Mouse (Mus musculus) cerebellum, adult 11-12 months (tissue): ENCODE measurements around the gene C1rl.
A peak's percentile ranks its signal among the peaks of the same experiment; 100 is the strongest.
"Not testable (repeated sequence)": the region's sequence is repeated elsewhere in the genome, so short reads cannot be mapped to it uniquely, and the experiment has no call there.

ENCODE experiments used
- DNase-seq: peaks from one replicate; pipeline ENCODE4 v3.0.0; 2022

The C1rl gene

DNA sequence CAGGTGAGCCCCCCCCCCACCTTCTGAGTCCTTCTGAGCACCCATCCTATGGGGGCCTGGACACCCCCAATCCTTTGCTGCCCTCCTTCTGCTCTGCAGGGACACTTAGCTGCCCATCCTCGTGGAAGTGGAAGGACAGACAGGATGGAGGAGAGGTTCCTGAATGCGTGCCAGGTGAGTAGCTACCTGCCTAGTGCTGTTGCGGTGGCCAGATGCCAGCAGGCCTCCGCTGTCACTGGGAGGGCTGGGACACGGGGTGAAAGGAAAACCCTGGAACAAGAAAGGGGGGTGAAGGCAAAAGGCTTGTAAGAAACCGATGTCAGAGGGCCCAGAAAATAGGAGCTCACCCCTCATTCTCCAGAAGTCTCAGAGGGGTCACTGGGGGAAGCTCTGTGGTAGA lies 14.1 kb downstream of the C1rl start:
- peak; percentile 62 for DNase-seq

DNA sequence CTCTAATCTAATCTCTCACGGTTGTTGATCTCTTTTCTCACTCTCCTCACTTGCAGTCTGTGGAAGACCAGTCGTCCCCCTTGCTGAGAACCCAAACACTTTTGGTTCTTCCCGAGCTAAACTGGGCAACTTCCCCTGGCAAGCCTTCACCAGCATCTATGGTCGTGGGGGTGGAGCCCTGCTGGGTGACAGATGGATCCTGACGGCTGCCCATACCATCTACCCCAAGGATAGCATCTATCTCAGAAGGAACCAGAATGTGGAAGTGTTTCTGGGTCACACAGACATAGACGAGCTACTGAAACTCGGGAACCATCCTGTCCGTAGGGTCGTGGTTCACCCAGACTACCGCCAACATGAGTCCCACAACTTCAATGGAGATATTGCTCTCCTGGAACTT lies 15.4 kb downstream of the C1rl start:
- peak; percentile 82 for DNase-seq

DNA sequence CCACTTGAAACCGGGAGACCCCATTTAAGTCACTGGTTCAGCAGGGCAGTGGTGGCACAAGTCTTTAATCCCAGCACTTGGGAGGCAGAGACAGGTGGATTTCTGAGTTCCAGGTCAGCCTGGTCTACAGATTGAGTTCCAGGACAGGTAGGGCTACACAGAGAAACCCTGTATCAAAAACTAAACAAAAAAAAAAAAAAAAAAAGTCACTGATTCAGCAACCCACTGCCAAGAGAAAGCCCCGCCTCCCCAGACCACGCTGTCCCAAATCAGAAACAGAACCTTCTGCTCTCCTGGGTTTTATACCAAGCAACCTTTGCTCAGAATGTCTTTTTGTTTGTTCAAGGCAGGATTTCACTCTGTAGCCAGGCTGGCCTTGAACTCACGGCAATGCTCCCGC lies 16.3 kb downstream of the C1rl start:
- not testable (repeated sequence) for DNase-seq

DNA sequence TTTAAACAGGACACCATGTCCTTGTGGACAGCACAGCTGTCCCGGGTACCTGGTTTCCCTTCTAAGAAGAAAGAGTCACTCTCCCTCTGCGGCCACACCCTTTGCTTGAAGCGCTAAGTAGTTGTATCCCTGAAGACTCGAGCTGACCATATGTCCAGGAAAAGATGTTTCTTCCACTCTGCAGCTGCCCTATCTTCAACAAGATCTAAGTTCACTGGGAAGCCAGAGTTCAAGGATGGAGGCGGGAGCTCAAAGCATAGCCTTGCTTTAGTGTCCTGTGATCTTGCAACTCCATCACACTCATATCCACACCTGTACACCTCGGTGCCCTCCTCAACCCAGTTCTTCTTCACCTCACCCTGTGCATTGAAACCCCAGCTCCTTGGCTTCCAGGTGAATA lies 19.0 kb downstream of the C1rl start:
- DNase-seq, result no peak

DNA sequence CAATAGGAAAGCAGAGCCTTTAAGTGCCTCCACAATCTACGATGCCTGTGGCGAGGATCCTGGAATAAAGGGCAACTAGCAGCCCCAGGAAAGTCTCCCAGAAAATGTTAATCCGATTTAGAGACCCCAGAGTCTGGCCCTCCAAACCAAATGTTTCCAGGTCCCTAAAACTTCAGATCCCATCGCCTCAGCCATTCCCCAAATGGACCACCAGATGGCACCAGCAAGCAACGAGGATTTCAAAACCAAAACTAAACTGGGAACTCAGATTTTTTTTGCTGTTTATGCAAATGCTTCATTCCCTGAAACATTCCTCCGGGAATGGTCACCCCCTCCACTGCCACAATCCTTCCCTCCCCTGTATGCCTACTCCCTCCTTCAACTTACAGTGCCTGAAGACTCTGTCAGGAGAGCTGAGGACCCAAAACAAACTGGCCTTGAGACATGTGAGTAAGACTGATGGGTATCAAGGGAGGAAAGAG lies 19.5 kb downstream of the C1rl start, which contains the start of gene C1ra:
TSS of gene C1ra (plus strand) at position 51 of the 482 bp plus-strand sequence.
- DNase-seq, result no peak

DNA sequence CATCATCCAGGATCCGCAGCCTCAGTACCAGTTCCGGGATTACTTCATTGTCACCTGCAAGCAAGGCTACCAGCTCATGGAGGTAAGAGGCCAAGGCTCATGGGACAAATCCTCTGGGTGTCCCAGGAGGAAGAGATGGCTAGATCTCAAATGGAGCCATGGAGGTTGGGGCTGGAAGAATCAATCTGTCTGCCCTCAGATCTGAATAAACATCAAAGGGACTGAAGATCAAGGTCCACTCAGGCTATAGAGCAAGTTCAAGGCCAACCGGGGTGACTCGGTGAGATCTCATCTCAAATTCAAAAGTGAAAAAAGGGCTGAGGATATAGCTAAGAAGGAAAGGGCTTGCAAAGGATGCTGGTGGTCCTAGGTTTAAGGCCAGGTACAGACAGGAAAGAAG lies 24.8 kb downstream of the C1rl start:
- DNase-seq, result not testable (repeated sequence)

DNA sequence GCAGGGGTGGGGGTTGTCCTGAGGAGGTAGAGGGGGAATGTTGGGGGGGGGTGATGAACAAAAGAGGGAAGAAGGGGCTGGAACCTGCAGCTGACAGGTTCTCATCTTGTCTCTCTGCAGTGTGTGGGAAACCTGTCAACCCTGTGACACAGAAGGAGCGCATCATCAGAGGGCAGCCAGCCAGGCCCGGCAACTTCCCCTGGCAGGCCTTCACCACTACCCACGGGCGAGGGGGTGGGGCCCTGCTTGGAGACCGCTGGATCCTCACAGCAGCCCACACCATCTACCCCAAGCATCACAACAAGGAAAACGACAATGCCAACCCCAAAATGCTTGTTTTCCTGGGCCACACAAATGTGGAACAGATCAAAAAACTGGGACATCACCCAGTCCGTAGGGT lies 29.2 kb downstream of the C1rl start:
- not testable (repeated sequence) for DNase-seq

DNA sequence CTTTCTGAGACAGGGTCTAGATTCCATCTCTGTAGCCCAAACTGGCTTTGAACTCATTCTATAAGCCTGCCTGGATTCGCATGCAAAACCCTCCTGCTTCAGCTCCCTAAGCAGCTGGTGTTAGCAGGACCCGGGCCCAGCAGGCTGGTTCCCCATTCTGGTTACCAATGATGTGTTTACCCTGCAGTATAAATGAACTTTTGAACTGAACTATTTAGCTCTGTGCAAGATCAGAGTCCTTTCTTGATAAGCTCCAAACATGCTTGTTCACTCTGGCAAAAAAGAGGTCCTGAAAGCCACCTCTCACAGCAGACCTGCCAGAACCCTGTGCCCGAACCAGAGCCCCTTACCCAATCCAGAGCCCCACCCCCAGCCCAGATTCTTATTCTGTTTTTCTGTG lies 35.0 kb downstream of the C1rl start:
- DNase-seq, result no peak

DNA sequence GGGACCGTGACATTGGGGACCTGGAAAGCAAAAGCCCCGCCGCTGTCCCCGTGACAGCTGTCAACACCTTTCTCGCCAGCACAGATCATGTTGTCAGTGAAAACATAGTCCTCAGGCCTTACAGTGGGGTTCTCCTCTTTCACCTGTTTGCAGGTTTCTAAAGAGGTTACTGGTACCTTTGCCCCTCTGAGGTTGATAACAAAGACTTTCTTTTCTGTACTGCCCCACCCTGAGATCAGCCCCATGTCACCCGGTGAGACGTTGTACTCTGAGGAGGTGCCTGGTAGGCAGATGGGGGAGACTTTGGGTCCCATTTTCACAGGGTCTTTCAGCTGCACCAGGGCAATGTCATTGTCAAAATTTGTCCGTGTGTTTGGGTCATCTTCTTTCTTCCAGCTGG lies 38.2 kb downstream of the C1rl start:
- no peak for DNase-seq

DNA sequence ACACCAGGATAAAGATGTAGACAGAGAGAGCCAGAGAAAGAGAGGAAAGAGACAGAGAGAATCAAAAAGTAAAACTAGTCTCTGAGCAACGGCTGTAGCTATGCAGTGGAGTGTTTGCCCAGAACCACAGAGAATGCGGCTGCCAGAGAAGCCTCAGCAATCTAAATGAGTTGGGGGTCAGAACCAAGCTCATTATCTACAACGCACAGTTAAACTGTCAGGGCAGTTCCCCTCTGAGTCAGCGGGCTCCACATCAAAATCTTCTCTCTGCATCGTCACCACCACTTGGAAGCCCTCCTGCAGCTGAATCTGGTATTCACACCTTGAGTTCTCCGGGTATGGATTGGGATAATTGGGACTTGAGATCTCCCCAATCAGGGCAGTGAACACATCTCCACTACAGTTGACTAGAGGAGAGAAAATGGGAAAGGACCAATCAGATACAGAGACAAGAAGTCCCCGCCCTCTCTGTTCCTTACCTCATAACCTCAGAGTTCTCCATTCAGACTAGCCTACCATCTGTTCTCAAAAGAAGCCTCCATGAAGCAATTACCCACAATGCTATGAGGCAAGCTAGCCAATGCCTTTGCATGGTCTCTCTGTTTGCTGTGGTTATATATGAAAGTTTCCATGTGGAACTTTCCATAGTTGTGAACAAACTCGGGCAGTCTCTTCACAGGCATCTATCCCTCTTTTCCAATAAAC lies 43.4 kb downstream of the C1rl start:
- not testable (repeated sequence) for DNase-seq

DNA sequence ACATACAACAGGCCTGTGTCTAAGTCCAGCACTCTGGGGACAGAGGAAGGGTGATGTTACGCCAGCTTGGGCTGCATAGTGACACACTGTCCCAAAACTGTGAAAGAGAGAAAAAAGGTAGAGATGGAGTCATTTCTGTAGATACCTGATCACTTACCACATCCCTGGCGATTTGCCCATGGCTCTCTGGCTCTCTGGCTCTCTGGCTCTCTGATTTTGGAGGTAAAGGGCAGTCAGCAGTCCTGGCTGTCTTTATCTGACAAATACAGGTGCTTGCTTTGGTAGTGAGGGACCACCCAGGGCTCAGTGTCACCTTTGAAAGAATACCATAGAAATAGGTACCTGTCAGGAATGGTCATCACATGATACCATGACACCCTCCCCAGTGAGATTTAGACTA lies 48.3 kb downstream of the C1rl start:
- not testable (repeated sequence) for DNase-seq

DNA sequence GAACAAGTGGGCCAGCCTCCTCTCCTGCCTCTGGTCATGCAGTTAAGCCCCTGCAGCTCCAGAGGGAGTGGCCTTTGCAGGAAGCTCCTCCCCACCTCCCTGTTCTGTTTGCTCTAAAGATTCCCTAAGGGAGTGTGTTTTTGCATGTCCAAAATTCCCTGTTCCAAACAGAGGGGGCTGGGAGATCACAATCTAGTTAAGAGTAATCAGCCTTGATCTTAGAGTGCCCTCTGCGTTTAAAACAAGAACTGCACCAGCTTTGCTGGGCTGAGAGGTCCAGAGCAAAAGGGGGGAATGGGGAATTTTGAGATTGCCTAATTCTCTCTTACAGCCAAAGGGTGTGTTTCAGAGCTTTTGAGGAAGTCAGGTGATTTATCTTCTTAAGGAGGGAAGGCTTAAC lies 49.4 kb downstream of the C1rl start, which contains the start of gene C1s1:
TSS of gene C1s1 (minus strand) at position 76 of the 400 bp plus-strand sequence.
- peak; percentile 9 for DNase-seq

DNA sequence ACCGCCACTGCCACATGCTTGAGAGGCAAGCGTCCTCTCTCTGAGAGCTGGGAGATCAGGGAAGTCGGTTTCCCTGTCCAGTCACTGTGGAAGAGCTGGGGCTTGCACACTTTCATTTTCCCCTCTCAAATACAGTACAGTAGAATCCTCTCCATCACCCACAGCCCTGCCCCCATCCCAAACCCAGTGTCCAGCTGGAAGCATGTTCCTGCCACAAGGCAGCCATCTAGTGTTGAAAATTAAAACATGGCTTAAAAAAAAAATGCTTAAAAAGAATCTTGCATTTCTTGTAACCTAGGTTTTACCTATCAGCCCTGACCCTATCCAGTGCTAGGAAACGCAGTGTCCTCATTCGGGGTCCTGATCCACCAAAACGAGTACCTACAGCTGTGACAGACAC lies 51.6 kb downstream of the C1rl start:
- no peak for DNase-seq

DNA sequence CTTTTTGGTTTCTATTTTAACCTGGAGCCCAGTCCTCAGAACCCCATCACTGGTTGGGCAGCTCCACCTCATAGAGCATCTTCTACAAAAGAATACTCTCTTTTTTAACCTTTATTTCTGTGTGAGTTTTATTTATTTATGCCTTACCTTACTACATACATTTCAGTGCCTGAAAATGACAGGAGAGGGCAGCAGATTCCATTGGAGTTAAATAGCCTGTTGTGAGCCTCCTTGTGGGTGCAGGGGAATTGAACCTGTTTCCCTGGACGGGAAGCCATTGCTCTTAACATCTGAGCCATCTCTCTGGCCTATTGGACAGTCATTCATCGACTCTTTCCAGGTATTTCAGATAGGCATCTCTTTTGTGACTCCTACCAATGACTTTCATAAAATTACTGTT lies 52.5 kb downstream of the C1rl start:
- DNase-seq, result no peak

DNA sequence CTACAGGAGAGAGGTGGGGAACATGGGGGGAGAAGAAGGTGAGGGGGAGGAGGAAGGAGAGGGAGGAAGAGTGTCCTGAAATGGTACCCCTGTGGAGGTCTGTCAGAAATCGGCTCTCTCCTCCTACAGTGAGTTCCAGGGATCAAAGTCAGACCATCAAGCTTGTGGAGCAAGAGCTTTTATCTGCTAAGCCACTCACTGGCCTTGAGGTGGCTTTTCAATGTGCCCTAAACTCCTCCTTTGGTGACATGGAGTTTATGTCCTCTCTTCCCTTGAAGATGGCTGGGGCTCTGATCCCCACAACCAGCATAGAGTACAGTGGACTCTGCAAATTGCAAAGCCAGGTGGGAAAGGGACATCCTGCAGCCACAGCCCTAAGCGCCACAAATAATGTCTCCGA lies 55.1 kb downstream of the C1rl start:
- DNase-seq, result not testable (repeated sequence)

DNA sequence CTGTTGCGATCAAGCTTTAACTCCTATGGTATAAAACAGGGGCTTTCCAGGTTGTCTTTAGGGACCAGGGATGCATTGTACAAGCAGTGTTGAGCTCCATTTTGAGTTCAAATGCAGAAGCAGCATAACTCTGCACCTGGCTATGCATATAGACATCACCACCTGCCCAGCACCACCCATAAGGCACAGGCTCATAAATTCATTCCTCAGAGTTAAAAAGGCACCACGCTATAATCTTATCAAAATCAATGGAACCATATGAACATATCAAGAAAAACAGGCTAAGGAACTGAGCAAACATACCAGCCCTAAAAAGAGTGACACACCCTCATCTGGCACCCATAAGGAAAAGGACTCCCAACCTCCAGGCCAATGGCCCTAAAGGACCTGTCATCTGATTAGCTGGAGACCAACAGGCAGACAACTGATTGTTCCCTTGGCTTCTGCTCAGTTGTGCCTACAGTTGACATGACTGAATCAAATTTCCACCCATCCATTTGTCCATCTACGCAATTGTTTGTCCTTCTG lies 56.2 kb downstream of the C1rl start:
- DNase-seq, result no peak

DNA sequence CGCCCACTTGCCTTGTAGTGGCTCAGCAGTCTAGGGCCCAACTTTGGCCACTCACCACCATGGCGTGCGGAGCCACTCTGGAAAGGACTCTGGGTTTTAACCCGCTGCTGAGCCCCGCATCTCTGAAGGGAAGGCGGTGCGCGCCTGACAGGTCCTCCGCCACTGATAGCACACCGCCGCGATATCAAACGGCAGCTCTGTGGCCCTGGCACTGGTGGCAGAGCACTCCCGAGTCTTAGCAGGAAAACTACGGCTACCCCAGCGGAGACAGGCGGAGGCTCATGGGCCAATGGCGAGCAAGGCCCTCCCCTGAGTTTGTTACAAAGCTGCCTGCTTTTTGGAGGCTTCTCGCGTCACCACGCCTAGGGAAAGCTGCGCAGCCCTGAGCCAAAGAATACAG lies 59.9 kb downstream of the C1rl start:
- DNase-seq, result no peak

DNA sequence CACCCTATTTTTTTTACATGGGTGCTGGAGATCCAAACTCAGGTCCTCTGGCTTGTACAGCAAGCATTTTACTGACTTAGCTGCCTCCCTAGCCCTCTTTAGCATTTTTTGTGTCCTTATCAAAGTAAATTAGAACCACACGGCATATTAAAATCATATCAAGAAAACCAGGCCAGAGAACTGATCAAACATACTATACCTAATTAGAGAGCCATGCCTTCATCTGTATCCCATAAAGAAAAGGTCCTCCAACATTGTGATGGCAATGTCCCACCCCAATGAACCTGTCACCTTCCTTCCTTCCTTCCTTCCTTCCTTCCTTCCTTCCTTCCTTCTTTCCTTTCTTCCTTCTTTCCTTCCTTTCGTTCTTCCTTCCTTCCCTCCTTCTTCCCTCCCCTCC lies 63.0 kb downstream of the C1rl start:
- not testable (repeated sequence) for DNase-seq
